Mouse (Mus musculus) liver, adult 2 months (tissue): Measurements from ENCODE around the gene Cdh26.

Experiments used
- CTCF ChIP-seq: fragments of 200-500 bp; IDR thresholded peaks from 2 replicates; pipeline ENCODE4 v1.5.1; 2011; ENCODE audit warnings: low read depth, low read length, control low read depth
- POLR2A ChIP-seq: fragments of 200-500 bp; IDR thresholded peaks from 2 replicates; pipeline ENCODE4 v1.6.1; 2011; ENCODE audit warnings: low read length, control low read depth; ENCODE audit not compliant: insufficient read depth; ENCODE audit errors: extremely low read depth

DNA sequence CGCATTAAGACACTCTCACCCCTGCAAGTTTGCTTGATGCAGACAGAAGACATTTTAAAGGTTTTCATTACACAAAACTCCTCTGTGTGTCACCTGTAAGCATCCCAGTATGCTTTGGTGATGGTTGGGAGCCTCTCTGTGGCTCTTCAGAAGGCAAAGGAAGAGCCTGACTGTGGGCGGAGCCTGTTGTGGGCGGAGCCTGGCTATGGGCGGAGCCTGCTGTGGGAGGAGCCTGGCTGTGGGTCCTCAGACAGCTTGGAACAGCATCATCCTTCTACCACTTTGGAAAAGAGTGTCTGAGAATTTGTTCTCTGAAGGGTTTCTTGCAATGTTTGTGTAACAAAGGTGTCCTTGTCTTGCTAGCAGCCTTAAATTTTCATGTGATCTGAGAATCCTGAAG, 82.7 kb downstream of the Cdh26 start:
- no peak for TF ChIP-seq CTCF
- no peak for TF ChIP-seq POLR2A
